Mouse (Mus musculus) hindbrain, embryonic 12.5 days (tissue): Measurements from ENCODE around the gene Fkbp1a. TPM values are rescaled to one million over a fixed set of nuclear protein-coding genes. Genes with fewer than 3 reads are reported as not detected.

Source experiments
- ATAC-seq: fragments of 200-750 bp; cut with Nextera tagmentation; 2 replicates; pipeline ENCODE4 v1.8.0; 2017; ENCODE audit warnings: moderate TSS enrichment; ENCODE audit not compliant: low FRiP score
- H3K27ac ChIP-seq: fragments of 300-500 bp; sonication (generic); 2 replicates; pipeline ENCODE4 v1.5.1; 2016; ENCODE audit warnings: mild to moderate bottlenecking
- H3K27me3 ChIP-seq: fragments of 300-500 bp; sonication (generic); 2 replicates; pipeline ENCODE4 v1.6.1; 2016; ENCODE audit warnings: mild to moderate bottlenecking
- H3K36me3 ChIP-seq: fragments of 300-500 bp; sonication (generic); 2 replicates; pipeline ENCODE4 v1.6.1; 2016; ENCODE audit warnings: mild to moderate bottlenecking
- H3K4me1 ChIP-seq: fragments of 300-500 bp; sonication (generic); 2 replicates; pipeline ENCODE4 v1.6.1; 2016
- H3K4me2 ChIP-seq: fragments of 300-500 bp; sonication (generic); replicated peaks from 2 replicates; pipeline ENCODE4 v1.6.1; 2016; ENCODE audit warnings: mild to moderate bottlenecking
- H3K4me3 ChIP-seq: fragments of 300-500 bp; sonication (generic); 2 replicates; pipeline ENCODE4 v1.5.1; 2016; ENCODE audit warnings: mild to moderate bottlenecking
- H3K9ac ChIP-seq: fragments of 300-500 bp; sonication (generic); 2 replicates; pipeline ENCODE4 v1.6.1; 2016; ENCODE audit warnings: mild to moderate bottlenecking, moderate library complexity
- H3K9me3 ChIP-seq: fragments of 300-500 bp; sonication (generic); replicated peaks from 2 replicates; pipeline ENCODE4 v1.6.1; 2016; ENCODE audit warnings: mild to moderate bottlenecking
- WGBS: fragments of 180-500 bp; shearing (Covaris S2); methylation state at CpG from one replicate; pipeline ENCODE4 v1.1.7; 2016; 5-methylcytosine and 5-hydroxymethylcytosine counted together
- polyA plus RNA-seq: library from polyadenylated mRNA; unstranded; fragments of >200 nt; fragmentation: Nextera tagmentation; extraction: Ambion mirVana; gene quantifications from 2 replicates; pipeline ENCODE4 v1.2.1, GENCODE M21; 2016

Gene Fkbp1a
- 534 and 556 TPM in 2 replicates for polyA plus RNA-seq

DNA sequence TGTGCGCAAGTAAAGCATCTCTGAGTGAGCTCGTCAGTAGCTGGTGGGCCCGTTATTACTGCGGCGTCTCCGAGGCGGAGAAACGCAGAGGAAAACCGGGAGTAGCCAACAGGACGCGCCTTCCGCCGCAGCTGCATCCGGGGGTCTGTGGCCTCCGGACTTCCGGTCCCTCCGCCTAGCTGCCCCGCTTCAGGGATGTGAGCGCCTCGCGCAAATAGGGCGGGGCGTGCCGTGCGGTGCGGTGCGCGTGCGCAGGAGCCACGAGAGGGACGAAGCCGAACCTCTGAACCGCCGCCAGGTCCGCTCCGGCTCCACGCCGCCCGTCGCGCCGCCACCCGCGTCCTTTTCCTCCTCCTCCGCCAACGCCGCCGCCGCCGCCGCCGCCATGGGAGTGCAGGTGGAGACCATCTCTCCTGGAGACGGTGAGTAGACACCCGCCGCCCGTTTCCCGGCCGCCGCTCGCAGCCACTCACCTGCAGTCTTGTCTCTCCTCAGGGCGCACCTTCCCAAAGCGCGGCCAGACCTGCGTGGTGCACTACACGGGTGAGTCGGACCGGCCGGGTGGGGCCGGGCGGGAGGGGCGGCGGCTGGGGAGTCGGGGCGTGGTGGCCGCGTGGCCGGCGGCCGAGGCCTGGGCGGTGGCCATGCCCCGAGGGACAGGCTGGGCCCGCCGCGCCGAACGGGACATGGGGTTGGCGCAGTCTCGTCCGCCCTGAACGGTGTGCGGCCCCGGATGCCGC lies at the start of gene Fkbp1a:
TSS of gene Fkbp1a (plus strand) at position 161 of the 740 bp plus-strand sequence.
- H3K9me3 ChIP-seq = no peaks in the 10 kb centered on the region
- under 1% methylated on average over 68 of the region's 93 CpGs for WGBS
- H3K4me1 ChIP-seq = peaks cover 30% of the 10 kb centered on the region
- peak within 1 kb of the TSS; percentile 90 for H3K27ac ChIP-seq
- peak within 1 kb of the TSS; percentile 90 for H3K9ac ChIP-seq
- peak; percentile 96 for ATAC-seq
- no peaks in the 10 kb centered on the region for H3K27me3 ChIP-seq
- peak within 1 kb of the TSS; percentile 80 for H3K4me2 ChIP-seq
- H3K36me3 ChIP-seq = peaks cover 25% of the 10 kb centered on the region
- H3K4me3 ChIP-seq = peak within 1 kb of the TSS; percentile 78

DNA sequence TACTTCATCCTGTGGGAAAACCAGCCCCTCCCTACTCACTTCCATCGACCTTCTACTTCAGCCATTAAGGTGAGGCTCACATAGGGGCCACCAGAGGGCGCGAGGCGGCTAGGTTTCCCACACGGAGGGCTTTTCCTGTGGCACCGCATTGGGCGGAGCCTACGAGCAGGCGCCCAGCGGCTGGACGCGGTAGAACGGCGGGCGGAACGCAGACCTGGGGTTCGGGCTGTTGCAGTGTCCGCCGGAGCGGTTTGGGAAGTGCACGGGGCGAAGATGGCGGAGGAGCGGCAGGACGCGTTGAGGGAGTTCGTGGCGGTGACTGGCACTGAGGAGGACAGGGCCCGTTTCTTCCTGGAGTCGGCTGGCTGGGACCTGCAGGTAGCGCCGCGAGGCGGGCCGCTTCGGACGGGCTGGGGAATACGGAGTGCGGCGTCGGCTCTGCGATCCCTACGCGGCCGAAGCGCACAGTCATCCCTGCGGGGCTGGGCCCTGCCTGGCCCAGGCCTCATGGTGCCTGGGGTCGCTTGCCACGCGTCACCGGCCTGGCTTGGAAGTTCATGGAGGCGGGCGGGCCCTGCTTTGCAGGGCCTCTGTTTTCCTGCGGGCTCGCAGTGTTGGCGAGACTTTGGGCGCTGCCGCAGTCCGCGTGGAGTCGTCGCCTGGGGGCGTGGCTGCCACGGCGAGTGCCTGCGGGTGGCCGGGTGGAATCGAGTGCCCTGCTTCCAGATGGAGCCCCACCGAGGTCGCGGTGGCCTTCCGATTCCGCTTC lies 48.1 kb upstream of the Fkbp1a start, which contains the start of gene Nsfl1c:
TSS of gene Nsfl1c (plus strand) at position 148 of the 769 bp plus-strand sequence.
- peak within 1 kb of the TSS; percentile 79 for H3K4me2 ChIP-seq
- under 1% methylated on average over 57 of the region's 73 CpGs for WGBS

DNA sequence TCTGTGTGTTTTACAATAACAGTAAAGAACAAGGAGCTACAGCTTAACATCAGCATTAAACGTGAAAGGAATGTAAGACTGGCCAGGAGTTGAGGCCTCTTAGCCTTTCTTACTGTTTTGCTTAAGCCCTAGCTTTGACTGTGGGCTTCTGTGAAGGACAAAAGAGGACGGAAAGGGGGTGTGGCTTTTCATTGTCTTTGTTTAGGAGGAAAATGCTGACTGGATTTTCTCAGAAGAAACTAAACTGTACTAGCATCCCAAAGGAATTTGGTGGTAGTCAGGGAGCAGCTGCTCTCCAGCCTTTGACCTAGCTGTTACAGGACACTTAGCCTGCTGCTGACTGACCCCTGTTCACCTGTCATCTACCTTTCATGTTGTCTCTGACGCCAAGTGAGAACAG lies 43.9 kb upstream of the Fkbp1a start:
- Histone ChIP-seq H3K9me3 (no peaks in the 10 kb centered on the region), H3K4me1 (peaks cover 13% of the 10 kb centered on the region), H3K36me3 (peaks cover 46% of the 10 kb centered on the region), H3K4me2 (no peak overlapping the region), H3K27me3 (no peaks in the 10 kb centered on the region), H3K4me3 (no peak overlapping the region), H3K9ac (no peak overlapping the region), H3K27ac (no peak overlapping the region)
- no peak for ATAC-seq
- WGBS = 57% methylated on average over 3 of the region's 3 CpGs

More for the DNA sequence above, 48.1 kb upstream of the Fkbp1a start, which contains the start of gene Nsfl1c:
- Histone ChIP-seq H3K36me3 (peaks cover 13% of the 10 kb centered on the region), H3K27me3 (no peaks in the 10 kb centered on the region; the same call in 1 of the 2 replicates), H3K4me1 (peaks cover 13% of the 10 kb centered on the region), H3K4me3 (peak within 1 kb of the TSS; percentile 98), H3K27ac (peak within 1 kb of the TSS; percentile 70; the same call in 1 of the 2 replicates), H3K9ac (peak within 1 kb of the TSS; percentile 92), H3K9me3 (no peaks in the 10 kb centered on the region)
- peak; percentile 99 for ATAC-seq

GRCm38 (mm10) chr2:151500442-151501007 lies 41.8 kb upstream of the Fkbp1a start:
- no peaks in the 10 kb centered on the region for H3K27me3 ChIP-seq
- no peak for ATAC-seq
- H3K36me3 ChIP-seq = peaks cover 66% of the 10 kb centered on the region
- peaks cover 4% of the 10 kb centered on the region; the same call in 1 of the 2 replicates for H3K4me1 ChIP-seq
- no peak overlapping the region for H3K27ac ChIP-seq
- H3K4me3 ChIP-seq = no peak overlapping the region
- H3K4me2 ChIP-seq = no peak overlapping the region
- no peak overlapping the region for H3K9ac ChIP-seq
- H3K9me3 ChIP-seq = no peaks in the 10 kb centered on the region
- 95% methylated on average over 6 of the region's 6 CpGs for WGBS

- H3K4me1 ChIP-seq = no peaks in the 10 kb centered on the region
- 81% methylated on average over 4 of the region's 4 CpGs for WGBS
- H3K9ac ChIP-seq = no peak overlapping the region
- H3K27me3 ChIP-seq = no peaks in the 10 kb centered on the region
- no peaks in the 10 kb centered on the region for H3K9me3 ChIP-seq
- H3K36me3 ChIP-seq = peaks cover 83% of the 10 kb centered on the region
- H3K4me2 ChIP-seq = no peak overlapping the region
- ATAC-seq = no peak
- H3K27ac ChIP-seq = no peak overlapping the region
- no peak overlapping the region for H3K4me3 ChIP-seq
These were observed 38.1 kb upstream of the Fkbp1a start for GRCm38 (mm10) chr2:151504226-151504625.

DNA sequence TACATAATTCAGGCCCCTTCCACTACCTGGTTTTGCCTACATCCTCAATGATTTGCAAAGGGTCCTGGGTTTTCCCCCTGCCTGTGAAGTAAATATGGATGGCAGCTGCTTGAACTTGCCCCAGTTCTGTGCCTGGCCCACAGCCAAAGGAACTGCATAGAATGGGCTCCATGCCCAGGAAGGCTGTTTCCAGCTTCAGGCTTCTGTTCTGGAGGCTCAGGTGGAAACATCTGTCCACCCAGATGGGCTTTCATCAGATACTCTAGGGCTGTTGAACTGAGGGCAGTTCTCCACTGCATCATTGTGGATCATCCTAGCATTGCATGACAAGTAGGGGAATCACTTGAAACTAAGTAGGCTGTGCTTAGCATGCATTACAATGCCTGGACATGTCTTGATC lies 30.1 kb upstream of the Fkbp1a start:
- Histone ChIP-seq H3K9me3 (no peaks in the 10 kb centered on the region), H3K4me2 (no peak overlapping the region), H3K9ac (no peak overlapping the region), H3K4me1 (no peaks in the 10 kb centered on the region), H3K27ac (no peak overlapping the region), H3K27me3 (no peaks in the 10 kb centered on the region), H3K36me3 (peaks cover 91% of the 10 kb centered on the region), H3K4me3 (no peak overlapping the region)
- no peak for ATAC-seq

- Histone ChIP-seq H3K36me3 (peaks cover 81% of the 10 kb centered on the region), H3K27ac (no peak overlapping the region), H3K4me1 (no peaks in the 10 kb centered on the region), H3K27me3 (no peaks in the 10 kb centered on the region), H3K4me2 (no peak overlapping the region), H3K9me3 (no peaks in the 10 kb centered on the region), H3K4me3 (no peak overlapping the region), H3K9ac (no peak overlapping the region)
- 96% methylated on average over 3 of the region's 3 CpGs for WGBS
- ATAC-seq = no peak
These were observed 28.6 kb upstream of the Fkbp1a start for GRCm38 (mm10) chr2:151513525-151514285.

- Histone ChIP-seq H3K4me1 (no peaks in the 10 kb centered on the region), H3K4me3 (no peak overlapping the region), H3K36me3 (peaks cover 52% of the 10 kb centered on the region), H3K9ac (no peak overlapping the region), H3K27me3 (no peaks in the 10 kb centered on the region), H3K27ac (no peak overlapping the region), H3K4me2 (no peak overlapping the region), H3K9me3 (no peaks in the 10 kb centered on the region)
- WGBS = 93% methylated on average over 2 of the region's 2 CpGs
- no peak for ATAC-seq
These were observed 23.3 kb upstream of the Fkbp1a start for GRCm38 (mm10) chr2:151519000-151519399.

DNA sequence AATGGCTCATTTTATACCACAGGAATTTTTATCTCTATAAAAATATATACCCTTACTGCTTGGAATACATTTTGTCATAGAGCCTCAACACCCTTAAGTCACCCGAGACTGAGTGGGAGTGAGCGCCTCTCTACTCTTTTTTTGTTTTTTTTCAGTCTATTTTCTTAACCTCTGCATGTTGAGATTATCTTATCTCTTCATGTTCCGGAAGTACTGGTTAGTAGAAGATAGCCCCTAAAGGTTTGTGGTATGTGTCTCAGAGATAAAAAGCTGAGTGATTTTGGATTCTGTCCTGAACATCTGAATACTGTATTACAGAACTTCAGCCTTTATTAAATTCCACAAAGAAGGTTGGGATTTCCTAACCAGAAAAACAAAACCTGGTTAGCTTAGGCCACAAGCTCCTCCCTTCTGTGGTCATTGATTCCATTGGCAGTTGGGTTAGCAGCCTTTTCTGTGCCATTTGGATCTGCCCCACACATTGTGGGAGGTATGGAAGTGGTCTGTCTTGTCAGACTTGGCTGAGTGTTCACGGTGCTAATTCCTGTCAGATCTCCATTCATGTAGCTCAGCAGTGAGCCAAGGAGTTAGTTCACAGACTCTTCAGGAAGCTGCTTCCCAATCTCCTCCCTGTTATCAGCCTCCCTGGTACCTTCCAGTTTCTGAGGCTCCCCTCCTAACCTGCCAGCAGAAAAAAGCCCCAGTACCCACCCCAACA lies 17.8 kb upstream of the Fkbp1a start:
- no peak overlapping the region for H3K4me2 ChIP-seq
- no peak for ATAC-seq
- no peaks in the 10 kb centered on the region for H3K4me1 ChIP-seq
- peaks cover 21% of the 10 kb centered on the region for H3K36me3 ChIP-seq
- no peak overlapping the region for H3K9ac ChIP-seq
- no peaks in the 10 kb centered on the region for H3K27me3 ChIP-seq
- H3K27ac ChIP-seq = no peak overlapping the region
- H3K4me3 ChIP-seq = no peak overlapping the region
- 75% methylated on average over 4 of the region's 4 CpGs for WGBS
- H3K9me3 ChIP-seq = no peaks in the 10 kb centered on the region

DNA sequence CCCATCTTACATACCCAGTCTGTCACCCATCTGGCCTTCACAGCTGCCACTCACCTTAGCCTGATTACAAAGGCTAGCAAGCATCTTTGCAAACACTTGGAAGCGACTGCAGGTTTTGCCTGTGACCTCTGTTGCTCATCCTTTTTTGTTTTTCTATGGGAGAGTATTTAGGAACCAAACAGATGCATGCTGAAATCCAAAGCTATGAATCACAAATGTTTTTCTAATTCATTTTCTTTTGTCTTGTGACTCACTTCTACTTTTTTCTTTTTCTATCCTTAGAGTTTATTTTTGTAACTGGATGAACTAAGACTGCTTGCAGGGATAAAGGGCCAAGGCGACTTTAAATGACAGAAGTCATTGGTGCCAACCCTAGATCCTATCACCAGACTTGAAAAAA lies 16.8 kb upstream of the Fkbp1a start:
- no peaks in the 10 kb centered on the region for H3K9me3 ChIP-seq
- H3K4me2 ChIP-seq = no peak overlapping the region
- 82% methylated on average over 2 of the region's 2 CpGs for WGBS
- ATAC-seq = no peak
- no peaks in the 10 kb centered on the region for H3K4me1 ChIP-seq
- no peak overlapping the region for H3K4me3 ChIP-seq
- no peaks in the 10 kb centered on the region for H3K27me3 ChIP-seq
- peaks cover 13% of the 10 kb centered on the region for H3K36me3 ChIP-seq
- no peak overlapping the region for H3K9ac ChIP-seq
- no peak overlapping the region for H3K27ac ChIP-seq

- WGBS = 81% methylated on average over 1 of the region's 1 CpGs
- no peaks in the 10 kb centered on the region for H3K27me3 ChIP-seq
- ATAC-seq = no peak
These were observed 14.2 kb upstream of the Fkbp1a start for GRCm38 (mm10) chr2:151528066-151528465.

More at GRCm38 (mm10) chr2:151528066-151528465, 14.2 kb upstream of the Fkbp1a start:
- H3K27ac ChIP-seq = no peak overlapping the region
- no peaks in the 10 kb centered on the region for H3K9me3 ChIP-seq
- H3K4me3 ChIP-seq = no peak overlapping the region
- H3K4me1 ChIP-seq = no peaks in the 10 kb centered on the region
- H3K4me2 ChIP-seq = no peak overlapping the region
- H3K36me3 ChIP-seq = no peaks in the 10 kb centered on the region
- no peak overlapping the region for H3K9ac ChIP-seq
